Mouse (Mus musculus) limb, embryonic 14.5 days (tissue): ENCODE results near the gene Icam5. TPM values are rescaled to one million over a fixed set of nuclear protein-coding genes. Genes with fewer than 3 reads are reported as not detected.
"Not testable (repeated sequence)": the region's sequence is repeated elsewhere in the genome, so short reads cannot be mapped to it uniquely, and the experiment has no call there.

Experiments
- ATAC-seq: fragments of 200-750 bp; cut with Nextera tagmentation; 2 replicates; pipeline ENCODE4 v1.8.0; 2017; ENCODE audit warnings: low read depth, moderate number of reproducible peaks, moderate TSS enrichment; ENCODE audit not compliant: low FRiP score
- DNase-seq: peaks from one replicate; pipeline ENCODE4 v3.0.0-alpha.2; 2015; ENCODE audit warnings: low spot score
- H3K27ac ChIP-seq: fragments of 300-500 bp; sonication (generic); replicated peaks from 2 replicates; pipeline ENCODE4 v1.5.1; 2014; ENCODE audit warnings: low read depth, mild to moderate bottlenecking, low read length, moderate library complexity, mixed read lengths
- H3K27me3 ChIP-seq: fragments of 300-500 bp; sonication (generic); 2 replicates; pipeline ENCODE4 v1.6.1; 2014; ENCODE audit warnings: low read length, mixed read lengths; ENCODE audit not compliant: control insufficient read depth, insufficient read depth
- H3K36me3 ChIP-seq: fragments of 300-500 bp; sonication (generic); 2 replicates; pipeline ENCODE4 v1.6.1; 2014; ENCODE audit warnings: mild to moderate bottlenecking, low read length, moderate library complexity, mixed read lengths; ENCODE audit not compliant: control insufficient read depth, insufficient read depth
- H3K4me1 ChIP-seq: fragments of 300-500 bp; sonication (generic); 2 replicates; pipeline ENCODE4 v1.6.1; 2014; ENCODE audit warnings: antibody characterized with exemption, low read length, mixed read lengths; ENCODE audit not compliant: control insufficient read depth, insufficient read depth
- H3K4me2 ChIP-seq: fragments of 300-500 bp; sonication (generic); replicated peaks from 2 replicates; pipeline ENCODE4 v1.6.1; 2014; ENCODE audit warnings: low read depth, mild to moderate bottlenecking, low read length, moderate library complexity; ENCODE audit not compliant: severe bottlenecking
- H3K4me3 ChIP-seq: fragments of 300-500 bp; sonication (generic); replicated peaks from 2 replicates; pipeline ENCODE4 v1.5.1; 2014; ENCODE audit warnings: low read length
- H3K9ac ChIP-seq: fragments of 300-500 bp; sonication (generic); 2 replicates; pipeline ENCODE4 v1.6.1; 2014; ENCODE audit warnings: mild to moderate bottlenecking, low read depth, low read length, moderate library complexity; ENCODE audit not compliant: severe bottlenecking
- H3K9me3 ChIP-seq: fragments of 300-500 bp; sonication (generic); 2 replicates; pipeline ENCODE4 v1.6.1; 2016; ENCODE audit warnings: low read length; ENCODE audit not compliant: control insufficient read depth
- POLR2A ChIP-seq: fragments of 200-500 bp; IDR thresholded peaks from 2 replicates; pipeline ENCODE4 v1.8.0; 2012; ENCODE audit warnings: inconsistent platforms, mild to moderate bottlenecking, moderate library complexity, borderline replicate concordance; ENCODE audit not compliant: insufficient read depth, insufficient read length; ENCODE audit errors: extremely low read depth
- WGBS: fragments of 180-500 bp; shearing (Covaris S2); extraction: QIAGEN DNeasy Blood & Tissue Kit; methylation state at CpG from one replicate; pipeline ENCODE4 v1.1.7; 2014; 5-methylcytosine and 5-hydroxymethylcytosine counted together
- polyA plus RNA-seq, 2 experiments: library from polyadenylated mRNA; depleted of rRNA in 1 of 2; stranded (reverse) in 1 of 2; unstranded in 1 of 2; fragments of >200 nt; fragmentation: Nextera tagmentation in 1 of 2; extraction: Ambion mirVana in 1 of 2; gene quantifications; 2 replicates each; pipeline versions ENCODE4 v1.2.1 to v1.2.3; 2012 to 2014

The Icam5 gene
- polyA plus RNA-seq, 2 experiments, result 0.11 to 0.34 TPM

DNA sequence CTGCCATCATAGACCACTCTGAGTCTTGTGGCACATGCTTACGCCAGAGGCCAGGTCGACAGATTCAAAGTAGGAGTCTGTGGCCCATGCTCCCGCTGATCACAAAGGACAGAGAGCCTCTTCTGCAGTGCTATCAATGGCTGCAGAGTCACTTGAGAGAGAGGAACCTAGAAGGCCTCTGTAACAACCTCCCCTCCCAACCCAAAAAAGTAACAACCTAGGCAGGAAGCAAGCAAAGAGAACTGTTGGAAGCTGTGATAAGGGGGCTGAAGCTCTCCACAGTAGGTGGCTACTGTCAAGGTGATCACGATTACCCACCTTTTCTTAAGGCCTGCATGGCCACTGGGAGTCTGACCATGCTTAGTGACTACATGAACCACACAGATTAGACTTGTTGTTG lies 11.7 kb downstream of the Icam5 start:
- Histone ChIP-seq H3K27ac (no peak overlapping the region), H3K9me3 (no peaks in the 10 kb centered on the region), H3K4me1 (no peaks in the 10 kb centered on the region), H3K36me3 (no peaks in the 10 kb centered on the region), H3K4me2 (no peak overlapping the region), H3K4me3 (no peak overlapping the region), H3K9ac (no peak overlapping the region), H3K27me3 (peaks cover 10% of the 10 kb centered on the region)
- ATAC-seq, result no peak
- DNase-seq, result no peak
- 94% methylated on average over 4 of the region's 4 CpGs for WGBS
- no peak for TF ChIP-seq POLR2A

DNA sequence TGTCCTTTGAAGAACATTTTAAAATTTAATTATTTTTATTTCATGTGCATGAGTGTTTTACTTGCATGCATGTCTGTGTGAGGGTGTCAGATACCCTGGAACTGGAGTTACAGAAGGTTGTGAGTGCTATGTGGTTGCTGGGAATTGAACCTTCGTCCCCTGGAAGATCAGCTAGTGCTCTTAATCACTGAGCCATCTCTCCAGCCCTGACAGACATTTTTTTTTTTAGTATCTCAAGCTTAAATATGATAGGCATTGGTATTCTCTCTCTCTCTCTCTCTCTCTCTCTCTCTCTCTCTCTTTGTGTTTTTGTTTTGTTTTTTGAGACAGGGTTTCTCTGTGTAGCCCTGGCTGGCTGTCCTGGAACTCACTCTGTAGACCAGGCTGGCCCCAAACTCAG lies 12.9 kb downstream of the Icam5 start:
- not testable (repeated sequence) for H3K4me3 ChIP-seq, H3K36me3 ChIP-seq, H3K27ac ChIP-seq, ATAC-seq, H3K4me1 ChIP-seq, DNase-seq, H3K9ac ChIP-seq, H3K27me3 ChIP-seq, H3K4me2 ChIP-seq, H3K9me3 ChIP-seq
- 45% methylated on average over 1 of the region's 1 CpGs for WGBS

DNA sequence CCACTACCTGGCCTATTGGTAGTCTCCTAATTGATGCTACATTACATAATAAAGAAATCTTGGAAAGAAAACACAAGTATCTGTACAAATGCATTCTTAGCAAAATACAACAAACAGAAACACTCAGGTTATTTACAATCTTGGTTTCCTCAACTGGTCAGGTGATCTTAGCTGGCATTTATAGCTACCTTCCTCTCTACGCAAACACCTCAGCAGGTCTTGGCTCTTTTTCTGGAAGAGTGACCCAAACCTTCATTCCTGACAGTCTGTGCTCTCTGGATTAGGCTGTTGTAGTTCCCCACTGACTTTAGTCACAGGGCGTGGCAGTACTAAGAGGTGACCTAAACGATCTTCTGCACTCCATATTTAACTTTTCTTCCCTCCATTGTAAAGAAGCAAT lies 13.4 kb downstream of the Icam5 start:
- ATAC-seq, result no peak
- H3K27me3 ChIP-seq, result no peaks in the 10 kb centered on the region
- H3K36me3 ChIP-seq, result no peaks in the 10 kb centered on the region
- H3K4me2 ChIP-seq, result no peak overlapping the region
- H3K27ac ChIP-seq, result no peak overlapping the region
- TF ChIP-seq POLR2A, result no peak
- no peak for DNase-seq
- no peak overlapping the region for H3K4me3 ChIP-seq
- no peak overlapping the region for H3K9ac ChIP-seq
- 78% methylated on average over 3 of the region's 3 CpGs for WGBS
- no peaks in the 10 kb centered on the region for H3K4me1 ChIP-seq
- H3K9me3 ChIP-seq, result no peaks in the 10 kb centered on the region

DNA sequence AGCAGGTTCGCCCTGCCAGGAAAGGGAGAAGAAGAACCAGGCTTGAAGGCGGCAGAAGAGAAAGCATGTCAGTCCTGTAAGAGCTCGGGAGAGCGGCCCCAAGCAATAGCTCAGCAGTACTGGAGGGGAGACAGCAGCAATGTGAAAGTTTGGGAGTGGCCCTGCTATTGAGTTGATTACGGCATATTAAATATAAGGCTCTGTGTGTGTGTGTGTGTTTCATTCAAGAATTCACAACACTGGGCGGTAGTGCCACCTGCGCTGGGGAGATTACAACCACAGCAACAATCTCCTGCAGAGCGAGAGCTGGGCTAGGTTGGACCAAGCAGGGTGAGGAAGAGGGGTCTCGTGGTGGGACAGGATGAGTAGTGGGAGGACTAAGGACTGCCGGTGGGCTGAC lies 19.7 kb downstream of the Icam5 start:
- no peak for DNase-seq
- H3K27me3 ChIP-seq, result no peaks in the 10 kb centered on the region
- H3K9me3 ChIP-seq, result no peaks in the 10 kb centered on the region
- no peak overlapping the region for H3K4me3 ChIP-seq
- H3K9ac ChIP-seq, result no peak overlapping the region
- TF ChIP-seq POLR2A, result no peak
- no peaks in the 10 kb centered on the region for H3K36me3 ChIP-seq
- no peak for ATAC-seq
- WGBS, result 65% methylated on average over 10 of the region's 10 CpGs
- H3K4me2 ChIP-seq, result no peak overlapping the region
- H3K4me1 ChIP-seq, result no peaks in the 10 kb centered on the region
- H3K27ac ChIP-seq, result no peak overlapping the region

DNA sequence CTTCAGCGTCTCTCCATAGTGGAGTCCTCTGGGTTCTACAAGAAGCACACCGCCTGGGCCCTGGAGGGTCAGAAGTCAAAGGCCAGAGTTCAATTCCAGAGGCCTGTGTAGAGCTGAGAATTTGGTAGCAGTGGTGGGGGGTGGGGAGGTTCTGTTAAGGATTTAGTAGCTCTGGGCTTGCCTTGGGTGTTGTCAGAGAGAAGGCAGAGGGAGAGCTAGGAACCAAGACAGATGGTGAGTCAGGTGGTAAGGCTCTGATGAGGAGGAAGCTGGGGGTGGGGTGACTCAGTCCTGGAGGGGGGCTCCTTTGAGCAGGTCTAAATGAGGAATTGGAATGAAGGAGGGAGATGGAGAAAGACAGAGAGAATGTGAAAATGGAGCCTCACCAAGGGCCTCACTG lies 31.1 kb downstream of the Icam5 start:
- ATAC-seq, result no peak
- H3K36me3 ChIP-seq, result peaks cover 25% of the 10 kb centered on the region

DNA sequence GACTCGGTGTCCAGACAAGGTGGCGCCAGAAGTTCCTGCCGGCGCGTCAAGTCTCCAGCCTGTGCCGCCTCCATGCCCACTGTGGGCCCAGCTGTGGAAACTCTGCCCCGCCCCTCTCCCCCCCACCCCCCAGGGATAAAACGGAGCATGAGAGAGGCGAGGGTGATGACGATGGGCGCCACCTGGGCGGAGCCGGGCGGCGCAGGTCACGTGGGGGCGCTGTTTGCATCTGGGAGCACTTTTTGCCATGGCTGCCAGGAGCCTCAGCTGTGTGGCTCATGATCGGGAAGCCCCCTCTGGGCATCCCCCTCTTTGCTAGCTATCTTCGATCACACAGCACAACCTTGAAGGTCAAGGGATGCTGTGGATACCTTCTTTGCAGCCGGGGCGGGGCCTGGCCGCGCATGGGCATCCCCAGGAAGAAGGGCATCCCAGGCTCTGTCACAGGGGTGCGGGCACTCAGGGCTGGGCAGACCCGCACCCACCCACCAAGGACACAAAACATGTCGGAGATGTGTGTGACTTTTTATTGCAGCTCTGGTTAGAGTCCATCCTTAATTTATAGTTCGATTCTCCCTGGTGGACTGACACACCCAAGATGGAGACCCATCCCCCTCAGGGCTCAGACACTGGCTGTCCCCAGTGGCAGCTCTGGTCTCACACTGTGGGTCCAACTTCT lies 35.3 kb downstream of the Icam5 start, which contains the start of gene Zglp1:
Zglp1 (minus strand) TSS at position 88 of the 679 bp plus-strand sequence.
- no peak within 1 kb of the TSS for H3K4me3 ChIP-seq
- no peak for DNase-seq

More for the DNA sequence above, 31.1 kb downstream of the Icam5 start:
- no peaks in the 10 kb centered on the region for H3K9me3 ChIP-seq
- TF ChIP-seq POLR2A, result no peak
- no peak overlapping the region for H3K9ac ChIP-seq
- H3K27me3 ChIP-seq, result no peaks in the 10 kb centered on the region
- no peak overlapping the region for H3K27ac ChIP-seq
- H3K4me2 ChIP-seq, result no peak overlapping the region
- DNase-seq, result no peak
- H3K4me1 ChIP-seq, result no peaks in the 10 kb centered on the region
- 92% methylated on average over 2 of the region's 2 CpGs for WGBS
- no peak overlapping the region for H3K4me3 ChIP-seq

More for the DNA sequence above, 35.3 kb downstream of the Icam5 start, which contains the start of gene Zglp1:
- Histone ChIP-seq H3K9ac (no peak within 1 kb of the TSS), H3K27ac (no peak within 1 kb of the TSS), H3K36me3 (peaks cover 41% of the 10 kb centered on the region), H3K9me3 (no peaks in the 10 kb centered on the region), H3K27me3 (no peaks in the 10 kb centered on the region), H3K4me1 (no peaks in the 10 kb centered on the region), H3K4me2 (no peak within 1 kb of the TSS)
- no peak for TF ChIP-seq POLR2A
- WGBS, result 84% methylated on average over 27 of the region's 27 CpGs
- ATAC-seq, result no peak
